Mouse (Mus musculus): ENCODE results near the gene Mup17. TPM values are rescaled to one million over a fixed set of nuclear protein-coding genes. Genes with fewer than 3 reads are reported as not detected.
"Not testable (repeated sequence)": the region's sequence is repeated elsewhere in the genome, so short reads cannot be mapped to it uniquely, and the experiment has no call there.

Mup17 gene
- polyA plus RNA-seq (2014; fragmentation: Nextera tagmentation; extraction: Ambion mirVana): not detected in 2 replicates

GRCm38 (mm10) chr4:61595771-61596170 is at the start of gene Mup17:
Gene Mup17 (minus strand): TSS chr4:61595871.
- not testable (repeated sequence) for H3K9ac ChIP-seq (ENCODE audit: low read length); H3K27me3 ChIP-seq (replicated peaks; ENCODE audit: control insufficient read depth, insufficient read depth, low read length); H3K9me3 ChIP-seq (replicated peaks; ENCODE audit: control insufficient read depth, low read length); H3K4me3 ChIP-seq (ENCODE audit: low read depth, low read length); DNase-seq (ENCODE audit: low spot score); H3K4me2 ChIP-seq (ENCODE audit: low read length); H3K27ac ChIP-seq (ENCODE audit: low read depth, low read length); H3K36me3 ChIP-seq (ENCODE audit: control insufficient read depth, insufficient read depth, low read length); H3K4me1 ChIP-seq (ENCODE audit: control insufficient read depth, insufficient read depth, low read length); ATAC-seq
- 77% methylated on average over 3 of the region's 4 CpGs for WGBS

DNA sequence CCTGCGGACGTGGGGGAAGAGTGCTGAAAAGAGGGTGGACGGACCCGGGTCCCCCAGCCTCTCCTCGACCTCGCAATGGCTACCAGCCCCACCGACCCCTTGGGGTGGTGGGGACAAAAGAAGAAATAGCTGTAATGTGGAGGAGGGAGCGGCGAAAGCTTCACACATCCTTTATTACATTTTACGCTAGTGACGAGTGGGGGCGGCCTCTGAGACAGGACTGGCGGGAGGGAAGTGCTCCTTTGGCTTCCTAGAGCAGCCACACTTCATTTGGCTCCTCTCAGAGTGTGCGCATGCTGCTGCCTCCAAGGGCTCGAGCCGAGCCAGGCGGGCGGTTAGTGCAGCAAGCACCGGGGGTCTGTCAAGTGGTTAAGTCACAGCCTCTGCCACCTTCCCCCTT is 24.1 kb downstream of the Mup17 start:
- not testable (repeated sequence) for H3K9me3 ChIP-seq (replicated peaks; ENCODE audit: control insufficient read depth, low read length); H3K9ac ChIP-seq (ENCODE audit: low read length); H3K27ac ChIP-seq (ENCODE audit: low read depth, low read length); H3K4me2 ChIP-seq (ENCODE audit: low read length); ATAC-seq; H3K4me1 ChIP-seq (ENCODE audit: control insufficient read depth, insufficient read depth, low read length); H3K4me3 ChIP-seq (ENCODE audit: low read depth, low read length); DNase-seq (ENCODE audit: low spot score); H3K36me3 ChIP-seq (ENCODE audit: control insufficient read depth, insufficient read depth, low read length); H3K27me3 ChIP-seq (replicated peaks; ENCODE audit: control insufficient read depth, insufficient read depth, low read length)
- 90% methylated on average over 19 of the region's 19 CpGs for WGBS

DNA sequence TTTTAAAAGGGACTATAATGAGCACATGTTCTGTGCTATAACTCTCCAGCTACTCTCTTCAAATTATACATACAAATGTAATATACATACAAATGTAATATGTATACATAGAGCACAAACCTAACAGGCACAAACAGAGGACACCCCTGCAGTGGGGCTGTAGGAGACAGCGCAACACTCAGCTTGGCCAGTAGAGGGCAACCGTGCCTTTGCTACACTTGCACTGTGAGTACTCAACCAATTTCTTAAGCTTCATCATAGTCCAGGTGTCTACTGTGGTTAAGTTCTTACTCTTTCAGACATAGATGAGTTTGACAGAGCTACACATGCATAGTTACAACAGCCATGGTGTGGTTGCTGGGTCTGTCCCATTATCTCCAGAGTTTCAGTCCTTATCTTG is 39.8 kb downstream of the Mup17 start:
- not testable (repeated sequence) for H3K36me3 ChIP-seq (ENCODE audit: control insufficient read depth, insufficient read depth, low read length); H3K4me1 ChIP-seq (ENCODE audit: control insufficient read depth, insufficient read depth, low read length); H3K9me3 ChIP-seq (replicated peaks; ENCODE audit: control insufficient read depth, low read length); H3K4me2 ChIP-seq (ENCODE audit: low read length); H3K9ac ChIP-seq (ENCODE audit: low read length); H3K4me3 ChIP-seq (ENCODE audit: low read depth, low read length); H3K27ac ChIP-seq (ENCODE audit: low read depth, low read length); DNase-seq (ENCODE audit: low spot score); ATAC-seq; H3K27me3 ChIP-seq (replicated peaks; ENCODE audit: control insufficient read depth, insufficient read depth, low read length)
- WGBS: 40% methylated on average over 2 of the region's 2 CpGs

Other genes with a start within 250 kb of the Mup17 start
- gene Mup15, start 156.1 kb downstream of the Mup17 start, polyA plus RNA-seq (2014; fragmentation: Nextera tagmentation; extraction: Ambion mirVana): not detected in 2 replicates
- not detected in 2 replicates for gene Mup16, start 76.3 kb downstream of the Mup17 start, polyA plus RNA-seq (2014; fragmentation: Nextera tagmentation; extraction: Ambion mirVana)
- gene Mup18, start 78.3 kb upstream of the Mup17 start, polyA plus RNA-seq (2014; fragmentation: Nextera tagmentation; extraction: Ambion mirVana): not detected in 2 replicates
- gene Mup19, start 186.4 kb upstream of the Mup17 start, polyA plus RNA-seq (2014; fragmentation: Nextera tagmentation; extraction: Ambion mirVana): not detected in 2 replicates
- not detected in 2 replicates for gene Mup5, start 239.4 kb upstream of the Mup17 start, polyA plus RNA-seq (2014; fragmentation: Nextera tagmentation; extraction: Ambion mirVana)

Data from forebrain, embryonic 14.5 days (tissue).